Mouse (Mus musculus) Muller cell, postnatal 12 days (primary cell): ENCODE measurements around the gene Map4k1.

Source experiments
- DNase-seq: peaks from one replicate; pipeline ENCODE4 v3.0.0-alpha.2; 2015; ENCODE audit errors: inconsistent ontology term

Gene Map4k1

GRCm38 (mm10) chr7:28981651-28982273 lies at the start of gene Map4k1, which contains the start of gene Eif3k:
Gene Map4k1, plus strand, starts transcription at chr7:28982050.
Gene Eif3k, minus strand, starts transcription at chr7:28981864.
- DNase-seq, result peak; percentile 98

- DNase-seq, result no peak
Observed at GRCm38 (mm10) chr7:28932421-28933041, 49.3 kb upstream of the Map4k1 start.

GRCm38 (mm10) chr7:28933825-28934224 lies 48.0 kb upstream of the Map4k1 start:
- no peak for DNase-seq

GRCm38 (mm10) chr7:28936787-28937186 lies 45.1 kb upstream of the Map4k1 start:
- no peak for DNase-seq

GRCm38 (mm10) chr7:28938654-28939053 lies 43.2 kb upstream of the Map4k1 start:
- DNase-seq, result peak; percentile 90

- DNase-seq, result no peak
Observed at GRCm38 (mm10) chr7:28939418-28940183, 42.2 kb upstream of the Map4k1 start.

GRCm38 (mm10) chr7:28941129-28941528 lies 40.7 kb upstream of the Map4k1 start:
- no peak for DNase-seq

GRCm38 (mm10) chr7:28941542-28941941 lies 40.3 kb upstream of the Map4k1 start:
- no peak for DNase-seq

GRCm38 (mm10) chr7:28943451-28944180 lies 38.2 kb upstream of the Map4k1 start:
- DNase-seq, result no peak

GRCm38 (mm10) chr7:28944756-28945415 lies 37.0 kb upstream of the Map4k1 start:
- no peak for DNase-seq

- DNase-seq, result peak; percentile 92
Observed at GRCm38 (mm10) chr7:28945416-28946270, 36.2 kb upstream of the Map4k1 start.

GRCm38 (mm10) chr7:28946271-28946610 lies 35.6 kb upstream of the Map4k1 start:
- DNase-seq, result no peak

- no peak for DNase-seq
Observed at GRCm38 (mm10) chr7:28948746-28949145, 33.1 kb upstream of the Map4k1 start.

GRCm38 (mm10) chr7:28949298-28949697 lies 32.6 kb upstream of the Map4k1 start:
- DNase-seq, result no peak

- DNase-seq, result no peak
Observed at GRCm38 (mm10) chr7:28950346-28951037, 31.4 kb upstream of the Map4k1 start.

GRCm38 (mm10) chr7:28951764-28952163 lies 30.1 kb upstream of the Map4k1 start:
- DNase-seq, result peak; percentile 68

- DNase-seq, result no peak
Observed at GRCm38 (mm10) chr7:28952786-28953185, 29.1 kb upstream of the Map4k1 start.

GRCm38 (mm10) chr7:28953476-28954376 lies 28.1 kb upstream of the Map4k1 start:
- DNase-seq, result peak; percentile 58

- no peak for DNase-seq
Observed at GRCm38 (mm10) chr7:28954773-28955172, 27.1 kb upstream of the Map4k1 start.
